Mouse (Mus musculus) lung, postnatal 36 days (tissue): ENCODE measurements around the gene Map3k9.

Source experiments
- DNase-seq: peaks from one replicate; pipeline ENCODE4 v3.0.0; 2022; ENCODE audit warnings: mixed read lengths

Map3k9 gene

DNA sequence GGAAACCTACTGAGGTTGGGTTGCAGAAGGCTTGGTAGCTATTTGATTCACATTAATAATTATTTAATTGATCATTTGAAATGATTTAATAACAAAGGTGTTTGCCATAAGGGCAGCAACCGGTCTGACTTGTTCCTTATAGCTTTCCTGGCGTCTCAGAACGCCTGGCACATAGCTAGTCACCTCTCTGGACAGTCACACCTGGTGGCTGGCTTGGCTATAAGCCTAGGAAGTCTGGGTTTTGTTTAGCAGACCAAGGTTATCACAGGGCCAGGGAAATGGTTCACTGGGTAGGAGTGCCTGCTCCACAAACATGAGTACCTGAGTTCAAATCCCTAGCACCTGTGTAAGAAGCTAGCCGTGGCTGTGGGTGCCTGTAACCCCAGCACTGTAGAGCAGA lies 2.3 kb upstream of the Map3k9 start:
- peak; percentile 79 for DNase-seq

DNA sequence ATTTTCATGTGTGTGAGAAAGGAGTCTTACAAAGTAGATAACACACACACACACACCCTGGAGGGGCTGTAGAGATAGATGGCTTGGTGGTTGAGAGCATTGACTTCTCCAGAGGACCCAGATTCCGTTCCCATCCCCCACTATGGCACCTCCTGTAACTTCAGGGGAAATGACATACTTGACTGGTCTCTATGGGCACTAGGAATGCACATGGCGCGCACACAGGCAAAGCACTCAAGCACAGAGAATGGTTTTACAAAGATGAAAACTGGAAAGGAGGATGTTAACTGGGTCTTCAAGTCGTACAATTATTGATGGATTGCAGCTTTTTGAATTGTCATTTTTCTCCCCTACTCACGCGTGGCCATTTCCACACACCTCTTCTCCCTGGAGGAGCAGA lies 1.6 kb upstream of the Map3k9 start:
- DNase-seq = peak; percentile 31

DNA sequence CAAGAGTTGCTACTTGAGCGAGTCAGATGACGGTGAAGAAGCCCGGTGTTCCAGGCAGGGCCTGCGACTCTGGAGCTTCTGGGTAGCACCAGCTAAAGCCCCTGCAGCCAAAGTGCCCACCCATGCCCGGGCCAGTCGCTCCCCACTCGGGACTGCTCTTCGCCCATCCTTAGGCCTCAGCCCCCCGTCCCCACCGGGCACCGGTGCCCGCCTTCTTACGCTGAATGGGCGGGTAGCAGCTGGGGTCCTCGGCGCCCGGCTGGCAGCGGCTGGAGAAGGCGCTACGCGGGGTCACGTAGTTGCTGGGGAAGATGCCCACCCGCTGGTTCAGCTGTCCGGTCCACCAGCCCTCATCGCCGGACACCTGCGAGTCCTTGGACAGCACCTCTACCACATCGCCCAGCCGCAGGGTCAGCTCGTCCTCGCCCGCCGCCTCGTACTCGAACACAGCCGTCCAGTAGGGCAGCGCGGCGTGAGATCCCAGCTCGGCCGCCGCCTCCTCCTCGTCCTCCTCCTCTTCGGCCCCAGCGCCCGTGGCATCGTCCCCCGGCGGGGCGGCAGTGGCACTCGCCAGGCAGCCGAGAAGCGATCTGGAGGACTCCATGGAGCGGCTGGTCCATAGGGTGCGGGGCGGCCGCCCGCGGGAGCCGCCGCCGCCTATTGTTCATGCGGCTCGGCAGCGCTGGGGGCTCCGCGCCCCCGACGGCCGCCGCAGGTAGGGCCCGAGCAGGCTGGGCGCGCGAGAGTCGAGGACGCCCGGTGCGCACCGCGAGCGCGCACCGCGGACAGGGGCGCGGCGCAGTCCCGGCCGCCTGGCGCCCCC lies 493 bp downstream of the Map3k9 start:
- DNase-seq = peak; percentile 18

DNA sequence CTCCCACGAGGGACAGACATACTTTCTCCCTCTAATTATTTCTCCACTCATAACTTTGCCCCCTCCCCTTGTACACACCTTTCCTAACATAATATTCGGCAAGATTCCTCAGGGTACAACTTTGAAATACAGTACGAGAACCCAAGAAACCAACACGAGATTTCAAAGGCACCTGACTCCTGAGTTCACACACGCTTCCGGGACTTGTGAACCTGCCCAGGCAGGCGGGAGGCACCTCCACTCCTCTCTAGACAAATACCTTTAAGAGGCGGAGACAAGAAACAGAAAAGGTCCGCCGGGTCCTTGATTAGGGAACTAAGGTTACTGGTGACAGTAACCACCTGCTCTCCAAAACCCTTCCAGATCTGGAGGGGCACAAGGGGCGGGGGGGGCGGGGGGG lies 1.1 kb downstream of the Map3k9 start:
- peak; percentile 80 for DNase-seq

DNA sequence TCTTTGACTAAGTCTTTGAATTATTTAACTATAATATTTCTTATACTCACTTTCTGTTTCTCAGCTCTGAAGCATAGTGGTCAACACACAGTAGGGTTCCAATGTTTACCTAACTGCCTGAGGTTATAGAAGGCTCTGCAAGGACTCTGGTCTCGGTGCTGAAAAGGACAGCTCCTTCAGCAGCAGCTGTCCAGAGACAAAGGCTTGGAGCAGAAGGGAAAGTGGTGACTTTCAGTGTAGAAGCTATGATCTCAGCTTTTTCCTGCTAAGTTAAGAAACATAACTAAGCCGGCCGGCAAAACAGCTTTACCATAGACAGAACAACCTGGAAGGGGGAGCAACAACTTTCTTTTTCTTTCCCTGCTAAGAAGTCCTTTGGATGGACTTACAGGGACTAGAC lies 4.8 kb downstream of the Map3k9 start:
- peak; percentile 40 for DNase-seq

DNA sequence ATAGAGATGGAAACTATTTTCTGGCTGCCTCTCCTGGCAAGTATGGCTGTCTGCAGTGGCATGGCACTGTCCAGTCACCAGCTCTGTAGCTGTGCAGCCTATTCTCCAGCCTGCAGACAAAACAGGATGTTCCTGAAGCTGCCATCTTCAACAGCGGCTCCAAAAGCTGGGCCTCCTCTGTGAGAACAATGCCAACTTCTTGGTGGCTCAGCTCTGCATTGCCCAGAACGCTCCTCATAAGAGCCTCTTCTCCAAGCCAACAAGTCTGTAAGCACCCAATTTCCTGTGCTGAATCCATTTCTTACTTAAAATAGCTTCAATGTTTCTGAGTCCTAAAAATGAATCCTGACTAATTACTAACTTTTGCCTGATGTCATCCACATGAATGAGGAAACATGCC lies 5.3 kb downstream of the Map3k9 start:
- no peak for DNase-seq

DNA sequence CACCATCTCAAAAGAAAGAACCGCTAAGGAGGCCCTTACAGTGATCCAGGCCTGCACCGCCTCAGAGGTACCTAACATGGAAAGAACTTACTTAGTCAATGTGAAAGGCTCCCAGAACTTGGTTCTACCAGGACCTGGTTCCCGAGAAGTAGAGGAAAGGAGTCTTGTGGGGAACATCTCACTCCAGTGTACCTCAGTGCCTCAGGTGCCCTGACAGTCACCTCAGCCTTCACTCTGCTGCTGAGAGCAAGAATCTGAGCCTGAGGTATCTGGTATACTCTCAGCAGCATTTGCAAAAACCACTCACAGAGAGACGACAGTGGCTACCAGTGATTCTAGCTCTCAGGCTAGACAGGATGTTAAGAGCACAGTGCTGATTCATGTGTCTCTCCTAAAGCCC lies 6.8 kb downstream of the Map3k9 start:
- DNase-seq = no peak

DNA sequence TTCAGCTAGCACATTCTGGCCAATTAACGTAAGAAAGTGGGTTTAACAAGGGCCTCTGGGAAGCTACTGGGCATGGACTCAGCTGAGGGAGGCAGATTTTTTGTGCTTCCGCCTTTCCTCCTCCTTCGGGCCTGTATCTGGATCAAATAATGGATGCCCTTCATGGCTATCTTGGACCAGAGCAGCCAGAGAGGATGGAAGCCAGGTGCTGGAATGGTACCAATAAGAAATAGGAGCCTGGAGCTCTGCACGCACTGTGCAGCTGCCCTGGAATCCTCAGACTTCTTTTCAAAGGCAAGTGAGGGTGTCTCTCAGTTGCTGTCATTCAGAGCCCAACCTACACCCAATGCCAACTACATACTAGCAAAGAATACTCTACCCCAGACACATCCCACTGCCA lies 11.5 kb downstream of the Map3k9 start:
- no peak for DNase-seq

DNA sequence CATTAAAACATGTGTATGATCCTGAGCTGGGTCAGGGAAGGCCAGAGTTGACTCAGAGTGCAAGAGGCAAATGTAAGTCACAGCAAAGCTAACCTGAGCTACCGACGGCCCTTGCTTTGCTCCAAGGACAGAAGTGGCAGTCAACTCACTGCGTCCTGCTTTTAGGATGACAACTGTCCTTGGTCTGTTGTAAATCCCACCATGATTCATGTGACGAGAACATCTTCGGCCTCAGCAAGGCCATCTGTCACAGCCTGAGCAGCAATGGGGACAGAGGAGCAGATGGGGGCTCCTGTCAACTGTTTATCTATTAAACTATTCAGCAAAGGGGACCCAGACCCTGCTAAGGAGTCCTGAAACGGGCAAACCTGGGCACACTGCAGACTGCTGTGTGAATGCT lies 15.6 kb downstream of the Map3k9 start:
- no peak for DNase-seq

DNA sequence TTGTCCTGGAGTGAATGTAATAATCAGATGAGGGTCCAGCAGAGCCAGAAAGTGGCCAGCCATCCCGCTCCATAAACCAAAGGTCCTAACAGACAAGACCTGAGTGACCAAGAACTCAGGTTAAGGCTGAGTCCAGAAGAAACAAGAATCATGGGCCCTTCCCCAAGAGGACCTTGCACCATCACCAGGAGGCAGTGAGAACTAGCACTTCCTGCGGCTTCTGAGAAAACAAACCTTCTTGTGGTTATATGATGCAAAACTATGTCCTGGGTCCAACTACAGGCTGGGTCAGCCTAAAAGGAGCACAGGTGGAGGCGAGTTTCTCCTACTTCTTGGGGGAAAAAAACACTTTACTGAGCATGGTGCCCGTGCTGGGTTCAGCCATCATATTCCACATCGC lies 16.6 kb downstream of the Map3k9 start:
- no peak for DNase-seq

DNA sequence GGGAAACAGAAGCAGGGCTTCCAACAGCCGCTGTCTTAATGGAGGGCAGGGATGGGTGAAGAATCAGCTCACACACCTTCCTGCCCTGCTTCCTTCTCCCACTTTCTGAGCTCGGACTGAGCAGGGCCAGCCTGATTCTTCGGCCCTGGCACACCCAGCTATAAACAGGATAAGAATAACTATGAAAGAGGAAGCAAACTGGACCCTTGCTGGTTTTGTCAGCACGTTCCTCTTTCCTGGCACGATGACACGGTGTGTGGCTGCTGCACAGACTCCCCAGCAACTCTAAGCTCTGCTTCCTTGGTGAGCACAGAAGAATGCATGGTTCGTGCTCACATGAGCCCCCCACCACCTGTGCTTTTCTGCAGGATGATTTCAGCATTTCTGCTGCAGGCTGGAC lies 26.3 kb downstream of the Map3k9 start:
- peak; percentile 77 for DNase-seq

DNA sequence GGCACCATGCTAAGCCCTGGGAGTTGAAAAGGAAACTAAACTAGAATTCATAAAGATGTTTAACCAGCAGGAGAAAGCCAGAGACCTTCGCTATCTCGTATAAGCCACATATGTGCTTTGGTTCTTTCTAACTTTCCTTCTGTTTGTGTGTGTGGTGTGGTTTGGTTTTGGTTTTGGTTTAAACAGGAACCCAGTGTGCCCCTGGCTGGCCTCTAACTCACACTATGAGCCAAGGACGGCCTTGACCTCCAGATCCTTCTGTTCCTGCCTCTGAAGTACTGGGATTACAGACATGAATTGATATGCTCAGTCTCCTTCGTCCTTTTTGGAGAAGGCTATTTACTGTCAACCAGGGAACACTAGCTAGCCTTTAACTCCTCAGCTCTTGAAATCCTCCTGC lies 29.9 kb downstream of the Map3k9 start:
- peak; percentile 26 for DNase-seq

DNA sequence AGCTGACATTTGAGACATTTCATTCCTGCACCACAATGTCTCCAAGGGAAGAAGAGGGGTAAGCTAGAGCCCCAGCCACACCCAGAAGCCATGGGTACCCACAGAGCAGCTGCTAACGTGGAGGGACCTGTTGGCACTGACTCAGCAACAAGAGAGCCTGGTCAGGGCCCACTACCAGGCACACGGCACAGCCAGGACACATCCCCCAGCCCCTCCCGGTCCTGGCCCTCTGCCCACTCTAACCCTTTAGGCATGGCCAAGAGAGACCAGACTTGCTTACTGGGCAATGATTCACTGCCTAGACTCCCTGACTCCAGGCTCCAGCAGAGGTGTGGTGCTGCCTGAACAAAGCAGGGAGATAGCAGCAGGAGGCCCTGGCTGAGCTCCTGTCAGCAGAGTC lies 32.1 kb downstream of the Map3k9 start:
- DNase-seq = no peak

DNA sequence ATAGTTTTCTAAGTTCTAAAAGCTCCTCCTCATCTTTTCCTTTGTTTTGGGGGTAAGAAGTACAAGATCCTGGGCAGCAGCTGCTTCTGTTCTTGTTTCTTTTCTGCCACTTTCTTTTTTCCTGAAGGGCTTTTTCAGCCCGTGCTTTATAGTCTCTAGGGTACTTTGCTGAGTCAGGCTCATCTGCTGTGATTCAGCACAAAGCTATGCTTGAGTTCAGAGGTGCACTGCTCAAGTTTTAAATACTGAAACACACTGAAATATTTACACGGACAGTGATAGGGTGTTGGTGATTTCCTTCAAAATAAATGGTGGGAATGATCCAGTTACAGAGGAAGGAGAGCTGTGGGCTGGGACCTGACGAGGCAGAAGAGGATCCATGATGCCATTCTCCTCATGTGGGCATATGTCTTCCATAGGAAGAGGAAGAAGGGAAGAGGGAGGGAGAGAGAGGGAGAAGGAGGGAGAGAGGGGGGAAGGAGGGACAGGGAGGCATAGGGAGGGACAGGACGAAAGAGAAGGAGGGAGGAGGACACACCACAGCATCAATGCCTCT lies 32.9 kb downstream of the Map3k9 start:
- peak; percentile 62 for DNase-seq

DNA sequence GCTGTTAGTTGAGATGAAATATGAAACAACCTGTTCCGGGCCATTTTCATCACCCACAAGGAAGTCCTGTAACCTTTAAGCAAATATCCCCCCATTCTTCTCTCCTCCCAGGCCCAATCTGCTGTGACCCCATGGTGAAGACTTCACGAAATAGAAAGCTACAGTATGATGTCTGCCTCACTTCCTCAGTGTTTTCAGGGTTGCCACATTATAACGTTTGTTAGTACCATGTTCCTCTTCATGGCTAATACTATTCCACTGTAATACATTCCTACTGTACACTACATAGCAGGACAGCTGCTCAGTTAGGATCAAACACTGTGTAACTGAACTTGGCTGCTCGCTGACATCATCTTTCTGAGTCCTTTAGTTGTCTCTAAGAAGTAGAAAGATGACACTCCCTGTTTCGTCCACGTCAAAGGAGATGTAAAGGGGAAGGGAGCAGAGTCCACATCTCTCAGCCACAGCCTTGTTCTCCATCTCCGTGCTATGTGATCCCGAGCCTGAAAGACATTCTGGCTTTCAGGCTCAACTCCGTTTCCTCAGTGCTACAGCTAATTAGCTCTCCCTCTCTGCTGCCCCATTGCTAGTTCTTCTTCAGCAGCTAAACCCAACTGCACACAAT lies 34.5 kb downstream of the Map3k9 start:
- no peak for DNase-seq

DNA sequence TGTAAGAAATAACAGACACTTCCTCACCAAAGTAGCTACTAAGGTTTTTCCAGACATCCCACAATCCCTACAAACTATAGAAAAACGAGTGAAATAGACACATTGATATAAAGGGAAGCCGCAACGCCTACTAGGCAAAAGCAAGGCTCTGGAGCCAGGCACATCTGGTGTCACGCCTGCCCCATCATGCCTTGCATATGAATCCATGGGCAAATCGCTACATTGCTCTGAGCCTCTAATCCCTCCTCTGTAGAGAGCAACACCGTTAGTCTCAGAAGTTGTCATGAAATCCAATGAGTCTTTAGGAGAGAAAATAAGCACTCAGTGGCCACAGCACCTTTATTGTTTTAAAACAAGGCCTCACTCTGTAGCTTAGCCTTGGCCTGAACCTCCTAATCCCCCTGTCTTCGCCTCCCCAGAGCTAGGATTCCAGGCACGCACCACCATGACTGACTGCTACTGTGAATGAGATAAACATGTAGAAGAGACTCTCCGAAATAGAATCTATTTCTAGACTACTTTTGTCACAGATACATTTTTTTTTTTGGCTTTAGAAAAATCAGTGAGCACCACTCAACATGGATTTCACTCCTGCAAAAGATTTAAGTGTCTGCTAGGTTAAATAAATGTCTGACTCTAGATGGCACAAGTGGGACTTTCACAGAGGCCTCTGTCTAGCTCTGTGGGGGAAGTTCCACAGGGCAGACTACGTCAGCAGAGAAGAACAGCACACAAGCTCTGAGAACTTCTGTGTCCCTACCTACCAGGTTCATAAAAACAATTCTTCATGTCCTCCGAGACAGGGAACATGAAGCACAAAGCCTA lies 45.5 kb downstream of the Map3k9 start:
- DNase-seq = peak; percentile 24

DNA sequence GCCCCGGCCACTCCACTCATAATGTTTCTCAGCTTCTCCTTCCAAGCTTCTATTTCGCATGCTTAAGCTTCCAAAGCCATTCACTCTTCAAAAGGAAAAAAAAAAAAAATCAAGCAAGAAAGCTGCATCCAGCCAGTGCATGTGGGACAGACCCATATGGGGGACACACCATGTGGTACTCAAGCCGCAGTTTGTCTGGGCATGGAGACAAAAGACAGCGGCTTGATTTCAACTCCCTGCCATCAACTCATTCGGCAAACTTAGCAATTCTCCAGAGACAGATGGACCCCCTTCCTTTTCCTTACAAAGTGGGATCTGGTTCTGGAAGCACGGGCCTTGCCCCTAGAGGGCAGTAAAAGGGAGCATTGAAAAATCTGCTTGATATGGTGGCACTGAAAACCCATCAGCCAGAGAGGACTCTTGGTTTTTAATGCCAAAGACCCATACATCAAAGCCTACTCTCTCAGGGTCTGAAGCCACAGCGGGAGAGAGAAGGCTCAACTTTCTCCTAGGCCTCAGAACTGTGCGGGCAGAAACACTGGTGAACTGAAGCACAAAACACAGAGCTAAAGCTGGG lies 54.6 kb downstream of the Map3k9 start:
- DNase-seq = no peak

DNA sequence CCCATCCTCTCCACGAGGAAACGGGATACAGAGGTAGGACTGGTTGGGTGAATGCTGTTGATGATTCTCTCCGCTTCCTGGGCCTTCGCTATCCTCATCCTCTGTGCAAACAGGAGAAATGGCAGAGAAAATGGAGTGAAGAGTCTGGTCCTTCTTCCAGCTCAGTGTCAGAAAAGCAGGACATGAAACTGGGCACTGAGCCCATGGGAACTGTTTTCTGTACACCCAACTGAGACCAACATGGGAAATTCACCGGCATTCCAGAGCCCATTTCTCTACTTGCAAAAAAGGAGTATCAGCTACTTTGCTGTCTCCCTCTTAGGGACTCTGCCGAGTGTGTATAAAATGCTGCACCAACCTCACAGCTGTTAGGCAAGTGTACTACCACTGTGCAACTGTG lies 56.2 kb downstream of the Map3k9 start:
- DNase-seq = no peak

DNA sequence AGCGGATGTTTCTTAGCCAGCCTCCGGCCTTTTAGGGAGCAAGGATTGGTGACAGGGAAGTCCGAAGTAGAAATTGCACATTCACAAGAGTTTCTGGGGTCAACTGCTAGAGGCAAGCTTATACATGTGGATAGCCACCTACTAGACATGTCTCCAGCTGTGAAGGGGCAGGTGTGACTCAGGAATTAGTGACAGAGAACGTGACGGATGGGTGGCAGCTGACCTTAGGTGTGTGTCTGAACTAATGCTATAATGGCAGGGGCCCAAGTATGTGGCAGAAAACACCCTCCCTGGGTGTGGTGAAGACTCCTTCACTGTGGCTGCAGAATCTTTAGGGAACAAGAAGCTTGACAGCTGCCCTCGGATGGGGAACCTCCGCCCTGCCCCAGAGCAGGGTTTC lies 57.6 kb downstream of the Map3k9 start:
- DNase-seq = no peak

DNA sequence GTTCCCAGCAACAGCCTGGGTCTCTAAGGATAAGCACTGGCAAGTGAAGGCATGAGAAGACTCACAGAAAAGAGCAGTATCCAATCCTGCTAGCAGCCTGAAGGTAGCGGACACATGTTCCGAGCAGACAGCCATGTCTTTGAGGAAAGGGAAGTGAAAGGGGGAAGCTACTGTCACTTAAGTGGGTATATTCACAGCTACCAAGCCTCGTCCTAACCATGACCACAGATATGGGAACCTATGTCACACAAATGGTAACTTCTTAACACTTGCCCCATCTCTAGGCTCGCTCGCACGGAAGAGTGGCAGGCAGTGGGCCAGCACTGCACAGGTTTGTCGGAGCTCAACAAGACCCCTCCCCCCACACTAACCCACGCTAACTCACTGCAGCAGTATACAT lies 61.3 kb downstream of the Map3k9 start:
- peak; percentile 55 for DNase-seq

DNA sequence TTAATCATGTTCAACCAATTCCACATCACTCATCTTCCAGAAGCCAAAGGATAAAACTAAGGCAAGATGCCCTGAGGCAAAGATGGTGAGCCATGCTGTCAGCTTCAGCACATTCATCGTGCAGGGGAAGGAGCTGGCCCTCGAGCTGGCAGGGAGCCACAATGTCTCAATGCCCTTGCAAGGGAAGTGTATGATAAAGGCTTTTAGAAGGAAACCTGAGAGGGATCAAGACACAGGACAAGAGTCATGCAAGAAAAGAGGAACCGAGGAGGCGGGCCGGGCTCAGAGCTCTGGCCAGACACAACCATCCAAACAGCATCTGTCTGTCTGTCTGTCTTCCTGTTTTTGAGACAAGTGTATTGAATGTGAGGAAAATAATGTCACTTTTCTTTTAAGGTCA lies 61.8 kb downstream of the Map3k9 start:
- DNase-seq = peak; percentile 66

DNA sequence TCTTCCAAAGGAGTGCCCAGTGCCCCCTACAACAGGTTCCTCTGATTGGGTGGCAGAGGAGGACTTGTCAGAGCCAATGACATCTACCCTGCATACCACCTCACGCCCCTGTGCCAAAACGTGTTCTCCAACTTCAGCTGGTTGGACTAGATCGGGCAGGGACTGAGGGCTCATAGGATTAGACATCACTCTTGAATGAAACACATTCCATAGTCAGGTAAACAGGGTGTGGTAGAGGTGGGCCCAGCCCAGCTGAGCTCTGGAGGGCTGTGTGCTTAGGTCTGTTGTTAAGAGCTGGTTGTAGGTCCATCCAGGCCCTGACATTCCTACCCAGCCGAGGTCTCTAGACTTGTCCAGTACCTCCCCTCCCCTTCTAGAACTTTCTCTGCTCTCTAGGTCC lies 68.4 kb downstream of the Map3k9 start:
- DNase-seq = no peak

DNA sequence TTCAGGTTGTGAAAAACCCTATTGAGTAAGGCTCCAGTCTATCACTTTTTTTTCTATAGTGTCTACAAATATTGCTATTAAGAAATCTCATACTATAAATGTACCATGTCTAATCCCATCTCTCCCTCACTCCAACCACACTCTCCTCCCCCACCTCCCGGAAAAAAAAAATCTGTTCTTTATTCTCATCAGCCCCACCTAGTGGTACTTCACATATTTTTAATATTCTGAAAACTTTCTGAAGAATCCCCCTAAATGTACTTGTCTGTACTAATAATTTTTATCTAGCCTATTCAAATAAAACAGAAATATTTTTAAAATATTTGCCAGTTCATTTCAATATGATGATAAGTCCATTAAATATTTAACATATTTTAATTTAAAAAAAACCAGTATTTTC lies 78.1 kb downstream of the Map3k9 start:
- DNase-seq = peak; percentile 51
